Mouse (Mus musculus) embryonic facial prominence, embryonic 14.5 days (tissue): ENCODE data around the gene Fcer1g. TPM values are rescaled to one million over a fixed set of nuclear protein-coding genes. Genes with fewer than 3 reads are reported as not detected.

ENCODE experiments used
- ATAC-seq: fragments of 200-750 bp; cut with Nextera tagmentation; 2 replicates; pipeline ENCODE4 v1.8.0; 2017; ENCODE audit warnings: low read depth, moderate number of reproducible peaks, moderate TSS enrichment
- DNase-seq: peaks from one replicate; pipeline ENCODE4 v3.0.0-alpha.2; 2015; ENCODE audit warnings: low spot score
- H3K27ac ChIP-seq: fragments of 300-500 bp; sonication (generic); replicated peaks from 2 replicates; pipeline ENCODE4 v1.5.1; 2014; ENCODE audit warnings: low read depth, mild to moderate bottlenecking, low read length, moderate library complexity
- H3K27me3 ChIP-seq: fragments of 300-500 bp; sonication (generic); replicated peaks from 2 replicates; pipeline ENCODE4 v1.6.1; 2014; ENCODE audit warnings: low read length; ENCODE audit not compliant: control insufficient read depth, insufficient read depth
- H3K36me3 ChIP-seq: fragments of 300-500 bp; sonication (generic); 2 replicates; pipeline ENCODE4 v1.6.1; 2014; ENCODE audit warnings: low read length, mixed read lengths; ENCODE audit not compliant: control insufficient read depth, insufficient read depth
- H3K4me1 ChIP-seq: fragments of 300-500 bp; sonication (generic); 2 replicates; pipeline ENCODE4 v1.6.1; 2014; ENCODE audit warnings: antibody characterized with exemption, low read length; ENCODE audit not compliant: control insufficient read depth, insufficient read depth
- H3K4me2 ChIP-seq: fragments of 300-500 bp; sonication (generic); 2 replicates; pipeline ENCODE4 v1.6.1; 2014; ENCODE audit warnings: low read depth, mild to moderate bottlenecking, low read length, moderate library complexity, mixed read lengths
- H3K4me3 ChIP-seq: fragments of 300-500 bp; sonication (generic); 2 replicates; pipeline ENCODE4 v1.5.1; 2014; ENCODE audit warnings: low read depth, mild to moderate bottlenecking, low read length
- H3K9ac ChIP-seq: fragments of 300-500 bp; sonication (generic); 2 replicates; pipeline ENCODE4 v1.6.1; 2014; ENCODE audit warnings: low read depth, mild to moderate bottlenecking, low read length, moderate library complexity, mixed read lengths
- H3K9me3 ChIP-seq: fragments of 300-500 bp; sonication (generic); 2 replicates; pipeline ENCODE4 v1.6.1; 2016; ENCODE audit warnings: low read length; ENCODE audit not compliant: control insufficient read depth
- WGBS: fragments of 180-500 bp; shearing (Covaris S2); extraction: QIAGEN DNeasy Blood & Tissue Kit; methylation state at CpG from one replicate; pipeline ENCODE4 v1.1.7; 2014; 5-methylcytosine and 5-hydroxymethylcytosine counted together
- polyA plus RNA-seq: library from polyadenylated mRNA; unstranded; fragments of >200 nt; fragmentation: Nextera tagmentation; extraction: Ambion mirVana; gene quantifications from 2 replicates; pipeline ENCODE4 v1.2.1, GENCODE M21; 2014

The Fcer1g gene
- polyA plus RNA-seq, 1 experiment from 2014 or later: 100 TPM

DNA sequence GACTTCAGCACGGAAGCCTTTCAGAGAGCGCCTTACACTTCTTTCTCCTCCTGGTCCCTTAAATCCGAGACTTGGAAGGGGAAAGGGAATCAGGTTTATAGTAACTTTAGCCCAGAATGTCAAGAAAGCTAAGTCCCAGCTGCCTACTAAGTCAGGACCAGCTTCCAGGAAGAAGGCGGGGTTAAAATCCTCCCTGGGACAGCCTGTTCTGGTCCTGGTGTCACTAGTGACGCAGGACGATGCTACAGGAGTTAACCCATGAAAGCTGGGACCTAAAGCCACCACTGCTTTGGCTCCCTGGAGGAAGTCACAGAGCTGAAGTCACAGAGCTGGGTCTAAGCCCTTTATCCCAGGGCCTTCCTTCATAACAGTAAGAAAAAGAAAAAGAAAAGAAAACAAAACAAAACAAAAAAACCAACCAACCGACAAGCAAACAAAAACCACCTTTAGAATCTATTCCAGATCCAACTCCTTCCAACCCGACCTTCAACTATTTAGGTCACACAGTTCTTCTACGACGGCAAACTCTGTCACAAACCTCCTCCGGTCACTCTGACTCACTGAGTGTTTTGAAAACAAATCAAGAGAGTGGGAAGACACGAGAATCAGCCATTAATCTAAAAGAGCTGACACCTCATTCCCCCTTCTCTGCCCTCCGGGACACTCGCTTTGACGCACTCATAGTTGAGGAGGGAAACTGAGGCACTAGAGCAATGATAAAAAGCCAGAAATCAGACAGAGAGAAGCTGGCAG lies 6.0 kb upstream of the Fcer1g start:
- no peaks in the 10 kb centered on the region for H3K27me3 ChIP-seq
- H3K9ac ChIP-seq: no peak overlapping the region
- no peak overlapping the region for H3K4me2 ChIP-seq
- H3K4me3 ChIP-seq: no peak overlapping the region
- no peak overlapping the region for H3K27ac ChIP-seq
- no peaks in the 10 kb centered on the region for H3K9me3 ChIP-seq
- WGBS: 72% methylated on average over 15 of the region's 15 CpGs
- H3K4me1 ChIP-seq: no peaks in the 10 kb centered on the region
- ATAC-seq: no peak
- no peak for DNase-seq
- H3K36me3 ChIP-seq: peaks cover 97% of the 10 kb centered on the region

- ATAC-seq (peak; percentile 60), DNase-seq (no peak)
- no peak overlapping the region for H3K4me2 ChIP-seq
- no peaks in the 10 kb centered on the region for H3K4me1 ChIP-seq
- H3K27me3 ChIP-seq: no peaks in the 10 kb centered on the region
- no peak overlapping the region for H3K9ac ChIP-seq
- 79% methylated on average over 14 of the region's 14 CpGs for WGBS
- peaks cover 100% of the 10 kb centered on the region for H3K36me3 ChIP-seq
- no peak overlapping the region for H3K4me3 ChIP-seq
- H3K9me3 ChIP-seq: no peaks in the 10 kb centered on the region
- H3K27ac ChIP-seq: no peak overlapping the region
Observed at GRCm38 (mm10) chr1:171238463-171238862, 4.3 kb upstream of the Fcer1g start.

DNA sequence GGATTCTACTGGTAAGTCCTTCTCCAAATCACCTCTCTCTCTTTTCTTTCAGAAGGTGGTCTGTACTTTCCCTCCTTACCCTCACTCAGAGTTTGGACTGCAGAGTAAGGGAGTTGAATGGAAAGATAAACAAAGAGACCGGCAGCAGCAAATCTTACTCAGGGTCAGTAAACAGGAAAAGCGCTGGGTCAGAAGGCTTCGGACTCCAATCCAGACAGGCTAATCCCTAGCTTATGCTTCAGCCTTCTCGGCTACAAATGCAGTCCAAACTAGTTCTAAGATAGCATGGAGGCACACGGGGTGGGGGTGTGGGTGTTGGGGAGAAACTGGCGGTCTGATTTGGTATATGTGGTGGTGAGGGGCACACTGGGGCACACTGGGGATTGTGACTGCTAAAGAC lies 3.3 kb upstream of the Fcer1g start:
- no peak for DNase-seq
- Histone ChIP-seq H3K4me1 (no peaks in the 10 kb centered on the region), H3K4me2 (no peak overlapping the region), H3K9me3 (no peaks in the 10 kb centered on the region), H3K4me3 (no peak overlapping the region), H3K9ac (no peak overlapping the region), H3K36me3 (peaks cover 93% of the 10 kb centered on the region), H3K27me3 (no peaks in the 10 kb centered on the region), H3K27ac (no peak overlapping the region)
- ATAC-seq: no peak
- 88% methylated on average over 6 of the region's 6 CpGs for WGBS

DNA sequence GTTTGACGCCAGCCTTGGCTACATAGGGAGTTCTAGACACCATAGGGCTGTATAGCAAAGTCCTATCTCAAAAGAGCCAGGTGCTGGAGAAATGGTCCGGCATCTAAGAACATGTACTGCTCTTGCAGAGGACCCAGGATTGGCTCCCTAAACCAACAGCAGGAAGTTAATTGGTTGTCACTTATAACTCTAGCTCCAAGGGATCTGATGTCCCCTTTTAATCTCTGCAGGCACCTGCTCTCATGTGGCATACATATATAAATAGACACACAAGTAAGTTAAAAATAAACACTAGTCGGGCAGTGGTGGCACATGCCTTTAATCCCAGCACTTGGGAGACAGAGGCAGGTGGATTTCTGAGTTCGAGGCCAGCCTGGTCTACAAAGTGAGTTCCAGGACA lies 1.6 kb upstream of the Fcer1g start:
- DNase-seq: no peak
- WGBS: 81% methylated on average over 4 of the region's 4 CpGs
- Histone ChIP-seq H3K27me3 (no peaks in the 10 kb centered on the region), H3K4me1 (no peaks in the 10 kb centered on the region), H3K9me3 (no peaks in the 10 kb centered on the region), H3K4me2 (no peak overlapping the region), H3K36me3 (peaks cover 77% of the 10 kb centered on the region), H3K4me3 (no peak overlapping the region), H3K27ac (no peak overlapping the region), H3K9ac (no peak overlapping the region)
- ATAC-seq: no peak

DNA sequence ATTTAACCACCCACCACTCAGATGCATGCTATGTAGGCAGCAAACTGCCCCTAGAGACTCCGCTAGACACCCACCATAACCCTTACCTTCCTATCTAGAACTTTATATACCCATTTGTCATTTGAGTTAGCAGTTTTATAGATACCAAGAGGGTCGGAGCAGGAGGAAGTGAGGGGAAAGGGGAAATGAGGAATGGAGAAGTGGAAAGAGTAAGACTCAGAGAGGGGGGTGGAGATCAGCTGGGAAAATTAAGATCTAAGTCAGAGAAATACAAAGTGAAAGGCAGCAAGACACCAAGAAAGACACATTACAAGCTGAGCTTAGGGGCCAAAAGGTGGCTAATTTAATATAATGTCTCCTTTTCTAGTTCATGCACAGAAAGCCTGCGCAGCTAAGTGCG lies 373 bp upstream of the Fcer1g start:
- Histone ChIP-seq H3K27me3 (no peaks in the 10 kb centered on the region), H3K4me3 (no peak overlapping the region), H3K4me2 (no peak overlapping the region), H3K36me3 (peaks cover 64% of the 10 kb centered on the region), H3K9ac (no peak overlapping the region), H3K9me3 (no peaks in the 10 kb centered on the region), H3K4me1 (no peaks in the 10 kb centered on the region), H3K27ac (no peak overlapping the region)
- DNase-seq (no peak), ATAC-seq (no peak)
- WGBS: 92% methylated on average over 4 of the region's 4 CpGs

DNA sequence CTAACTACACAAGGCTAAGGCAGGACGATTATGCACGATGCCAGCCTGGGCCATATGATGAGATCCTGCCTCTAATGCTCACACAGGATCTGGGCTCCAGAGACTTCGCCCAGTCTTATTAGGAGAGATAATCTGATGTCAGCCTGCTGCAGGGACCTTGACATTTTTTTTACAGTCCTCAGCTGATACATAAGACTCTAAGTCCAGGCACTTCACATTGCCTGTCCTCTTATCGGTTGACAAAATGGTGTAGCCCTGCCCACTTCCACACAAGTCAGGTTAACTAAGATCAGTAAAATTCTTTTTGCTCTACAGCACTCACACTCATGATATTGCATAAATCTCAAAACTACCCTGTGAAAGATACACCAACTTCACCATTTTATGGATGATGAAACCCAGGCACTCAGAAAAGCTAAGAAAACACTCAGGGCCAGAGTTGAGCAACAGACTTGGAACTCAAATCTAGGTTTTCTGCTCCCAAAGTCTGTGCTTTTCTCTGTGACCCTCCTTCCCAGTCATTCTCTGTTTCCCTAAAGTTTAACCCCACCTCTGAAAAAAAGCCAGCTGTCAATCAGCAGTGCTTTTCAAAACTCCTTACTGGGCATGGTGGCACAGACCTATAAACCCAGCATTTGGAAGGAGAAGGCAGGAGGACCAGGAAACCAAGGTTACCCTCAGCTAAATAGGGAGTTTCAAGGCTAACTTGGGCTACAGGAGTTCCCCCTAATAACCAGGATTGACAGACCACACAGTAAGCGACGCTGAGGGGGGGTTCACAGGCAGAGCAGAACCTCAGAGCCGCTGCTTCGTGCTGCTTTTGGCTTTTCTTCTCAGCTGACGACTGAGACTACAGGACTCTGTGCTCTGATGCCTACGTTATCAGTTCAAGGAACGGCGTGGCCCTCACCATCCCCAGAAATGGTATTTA lies 1.1 kb downstream of the Fcer1g start:
- ATAC-seq: no peak
- Histone ChIP-seq H3K9ac (no peak overlapping the region), H3K4me3 (no peak overlapping the region), H3K4me2 (no peak overlapping the region), H3K9me3 (no peaks in the 10 kb centered on the region), H3K27me3 (no peaks in the 10 kb centered on the region), H3K36me3 (peaks cover 49% of the 10 kb centered on the region), H3K27ac (no peak overlapping the region), H3K4me1 (no peaks in the 10 kb centered on the region)
- 86% methylated on average over 12 of the region's 12 CpGs for WGBS
- no peak for DNase-seq

DNA sequence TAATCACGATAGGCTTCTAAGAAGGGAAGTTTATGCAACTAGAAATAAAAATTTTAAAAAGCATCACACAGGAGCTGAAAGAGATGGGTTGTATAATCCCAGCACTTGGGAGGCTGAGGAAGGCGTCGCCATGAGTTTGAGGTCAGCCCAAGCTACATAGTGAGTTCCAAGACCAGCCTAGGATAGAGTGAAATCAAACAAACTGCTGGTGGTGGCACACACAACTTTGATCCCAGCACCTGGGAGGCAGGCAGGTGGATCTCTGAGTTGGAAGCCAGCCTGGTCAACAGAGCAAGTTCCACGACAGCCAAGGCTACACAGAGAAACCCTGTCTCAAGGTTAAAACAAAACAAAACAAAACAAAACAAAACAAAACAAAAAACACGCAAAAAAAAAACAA lies 1.8 kb downstream of the Fcer1g start:
- H3K4me1 ChIP-seq: no peaks in the 10 kb centered on the region
- ATAC-seq: no peak
- no peak overlapping the region for H3K27ac ChIP-seq
- H3K9ac ChIP-seq: no peak overlapping the region
- H3K36me3 ChIP-seq: peaks cover 42% of the 10 kb centered on the region
- no peak for DNase-seq
- no peaks in the 10 kb centered on the region for H3K27me3 ChIP-seq
- no peaks in the 10 kb centered on the region for H3K9me3 ChIP-seq
- WGBS: 78% methylated on average over 5 of the region's 5 CpGs
- H3K4me2 ChIP-seq: no peak overlapping the region
- no peak overlapping the region for H3K4me3 ChIP-seq

GRCm38 (mm10) chr1:171231844-171232243 lies 2.3 kb downstream of the Fcer1g start:
- Histone ChIP-seq H3K4me2 (no peak overlapping the region), H3K4me3 (no peak overlapping the region), H3K4me1 (no peaks in the 10 kb centered on the region), H3K27ac (no peak overlapping the region), H3K27me3 (no peaks in the 10 kb centered on the region), H3K9me3 (no peaks in the 10 kb centered on the region), H3K36me3 (peaks cover 38% of the 10 kb centered on the region), H3K9ac (no peak overlapping the region)
- 57% methylated on average over 4 of the region's 4 CpGs for WGBS
- no peak for DNase-seq
- ATAC-seq: no peak
